Mouse (Mus musculus) cerebellum, adult 2 months (tissue): Measurements from ENCODE around the gene 1810009A15Rik. TPM values are rescaled to one million over a fixed set of nuclear protein-coding genes. Genes with fewer than 3 reads are reported as not detected.
"Not testable (repeated sequence)": the region's sequence is repeated elsewhere in the genome, so short reads cannot be mapped to it uniquely, and the experiment has no call there.

Source experiments
- DNase-seq, 2 experiments: peaks; one replicate each; pipeline ENCODE4 v3.0.0; 2021
- H3K27ac ChIP-seq: fragments of 200-500 bp; 2 replicates; pipeline ENCODE4 v1.5.1; 2012; ENCODE audit warnings: low read length, control low read depth, inconsistent platforms; ENCODE audit not compliant: insufficient read depth
- H3K27me3 ChIP-seq: fragments of 200-500 bp; 2 replicates; pipeline ENCODE4 v1.6.1; 2012; ENCODE audit warnings: inconsistent platforms, mild to moderate bottlenecking, low read length, moderate library complexity; ENCODE audit not compliant: control insufficient read depth, insufficient read depth
- H3K4me1 ChIP-seq: fragments of 200-500 bp; 2 replicates; pipeline ENCODE4 v1.6.1; 2011; ENCODE audit warnings: low read length; ENCODE audit not compliant: control insufficient read depth, insufficient read depth
- H3K4me3 ChIP-seq: fragments of 200-500 bp; replicated peaks from 2 replicates; pipeline ENCODE3; 2011; ENCODE audit warnings: mild to moderate bottlenecking, low read depth, low read length, control low read depth; ENCODE audit not compliant: insufficient read depth
- CTCF ChIP-seq: fragments of 200-500 bp; IDR thresholded peaks from 2 replicates; pipeline ENCODE4 v1.5.1; 2011; ENCODE audit warnings: low read depth, mild to moderate bottlenecking, control low read depth, low read length, moderate library complexity, borderline replicate concordance; ENCODE audit not compliant: insufficient read depth
- POLR2A ChIP-seq: fragments of 200-500 bp; IDR thresholded peaks from 2 replicates; pipeline ENCODE4 v1.6.1; 2011; ENCODE audit warnings: low read length, control low read depth, borderline replicate concordance; ENCODE audit not compliant: insufficient read depth
- WGBS: fragments of 180-500 bp; shearing (Covaris S2); methylation state at CpG from one replicate; pipeline ENCODE4 v1.1.7; 2018; 5-methylcytosine and 5-hydroxymethylcytosine counted together
- polyA plus RNA-seq: library from polyadenylated mRNA; depleted of rRNA; stranded (reverse); fragments of >200 nt; gene quantifications from 2 replicates; pipeline ENCODE4 v1.2.3, GENCODE M21; 2012

Gene 1810009A15Rik
- polyA plus RNA-seq, 1 experiment = 43.7 TPM

GRCm38 (mm10) chr19:8848356-8848755, 40.3 kb upstream of the 1810009A15Rik start:
- Histone ChIP-seq H3K4me3 (no peak overlapping the region), H3K4me1 (no peaks in the 10 kb centered on the region), H3K27ac (no peak overlapping the region), H3K27me3 (no peaks in the 10 kb centered on the region)
- no peak for TF ChIP-seq POLR2A
- no peak for TF ChIP-seq CTCF
- 88% methylated on average over 5 of the region's 5 CpGs for WGBS
- DNase-seq = no peak

- no peak for DNase-seq
- Histone ChIP-seq H3K27me3 (no peaks in the 10 kb centered on the region), H3K27ac (no peak within 1 kb of the TSS), H3K4me3 (no peak within 1 kb of the TSS), H3K4me1 (no peaks in the 10 kb centered on the region)
- WGBS = 12% methylated on average over 7 of the region's 7 CpGs
- TF ChIP-seq POLR2A = no peak
Measured at GRCm38 (mm10) chr19:8850402-8850901, 38.2 kb upstream of the 1810009A15Rik start, which contains the start of gene Lrrn4cl. Gene Lrrn4cl, plus strand, starts transcription at chr19:8850768.

GRCm38 (mm10) chr19:8851639-8852038, 37.0 kb upstream of the 1810009A15Rik start:
- TF ChIP-seq POLR2A (no peak), CTCF (no peak)
- Histone ChIP-seq H3K27me3 (no peaks in the 10 kb centered on the region), H3K4me1 (no peaks in the 10 kb centered on the region), H3K27ac (no peak overlapping the region), H3K4me3 (no peak overlapping the region)
- 41% methylated on average over 7 of the region's 7 CpGs for WGBS
- DNase-seq = no peak

GRCm38 (mm10) chr19:8852236-8852928, 36.3 kb upstream of the 1810009A15Rik start:
- H3K27ac ChIP-seq = no peak overlapping the region
- H3K4me1 ChIP-seq = no peaks in the 10 kb centered on the region
- no peak overlapping the region for H3K4me3 ChIP-seq
- no peak for DNase-seq
- 49% methylated on average over 10 of the region's 10 CpGs for WGBS
- TF ChIP-seq CTCF = no peak
- H3K27me3 ChIP-seq = no peaks in the 10 kb centered on the region

GRCm38 (mm10) chr19:8853117-8853516, 35.5 kb upstream of the 1810009A15Rik start:
- TF ChIP-seq POLR2A (no peak), CTCF (no peak)
- Histone ChIP-seq H3K4me3 (no peak overlapping the region), H3K27ac (no peak overlapping the region), H3K4me1 (no peaks in the 10 kb centered on the region), H3K27me3 (no peaks in the 10 kb centered on the region)
- DNase-seq = no peak
- 46% methylated on average over 3 of the region's 3 CpGs for WGBS

- Histone ChIP-seq H3K27me3 (no peaks in the 10 kb centered on the region), H3K4me3 (no peak overlapping the region), H3K27ac (no peak overlapping the region), H3K4me1 (no peaks in the 10 kb centered on the region)
- WGBS = 32% methylated on average over 4 of the region's 4 CpGs
- no peak for DNase-seq
- TF ChIP-seq CTCF (peak; percentile 59; the same call in 1 of the 2 replicates), POLR2A (no peak)
Measured at GRCm38 (mm10) chr19:8857689-8858088, 31.0 kb upstream of the 1810009A15Rik start.

GRCm38 (mm10) chr19:8859018-8859417, 29.6 kb upstream of the 1810009A15Rik start:
- TF ChIP-seq CTCF (no peak), POLR2A (no peak)
- Histone ChIP-seq H3K27ac (no peak overlapping the region), H3K4me1 (no peaks in the 10 kb centered on the region), H3K4me3 (no peak overlapping the region), H3K27me3 (no peaks in the 10 kb centered on the region)
- 34% methylated on average over 1 of the region's 1 CpGs for WGBS
- DNase-seq = no peak

GRCm38 (mm10) chr19:8864265-8864664, 24.4 kb upstream of the 1810009A15Rik start:
- Histone ChIP-seq H3K4me1 (no peaks in the 10 kb centered on the region), H3K4me3 (no peak overlapping the region), H3K27ac (no peak overlapping the region), H3K27me3 (no peaks in the 10 kb centered on the region)
- no peak for DNase-seq
- WGBS = 80% methylated on average over 6 of the region's 6 CpGs
- TF ChIP-seq POLR2A = no peak

- H3K4me3 ChIP-seq, DNase-seq, H3K27me3 ChIP-seq, H3K4me1 ChIP-seq, H3K27ac ChIP-seq: not testable (repeated sequence)
- 75% methylated on average over 3 of the region's 3 CpGs for WGBS
Measured at GRCm38 (mm10) chr19:8870381-8870780, 18.3 kb upstream of the 1810009A15Rik start.
